Mouse (Mus musculus) c-Kit-positive CD71-negative TER-119-negative erythroid progenitor cells, embryonic 14.5 days (primary cell): ENCODE results near the gene Fam57b.
A peak's percentile ranks its signal among the peaks of the same experiment; 100 is the strongest.

Source experiments
- DNase-seq: peaks from one replicate; pipeline ENCODE4 v3.0.0-alpha.2; 2013; ENCODE audit warnings: low read depth

The Fam57b gene

DNA sequence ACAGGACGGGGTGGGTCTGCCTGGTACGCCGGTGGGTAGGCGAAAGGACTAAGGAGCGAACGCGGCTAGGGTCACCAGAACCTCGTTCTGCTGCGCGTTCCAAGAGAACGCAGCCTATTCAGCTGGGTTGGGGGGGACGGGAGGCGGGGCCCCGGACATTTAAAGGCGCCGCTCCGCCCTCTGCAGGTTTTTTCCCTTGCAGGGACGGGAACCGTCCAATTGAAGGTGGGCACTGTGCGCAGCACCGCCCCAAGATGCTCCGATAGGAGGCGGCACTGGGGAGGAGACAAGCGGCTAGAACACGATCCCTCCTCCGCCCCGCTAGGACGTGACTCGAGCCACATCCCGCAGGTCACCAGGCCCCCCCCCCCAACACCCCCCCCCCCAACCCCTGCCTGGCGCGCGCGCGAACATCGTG, 1.6 kb downstream of the Fam57b start:
- DNase-seq: peak; percentile 97

GRCm38 (mm10) chr7:126799468-126800268, 2.2 kb downstream of the Fam57b start:
- DNase-seq: peak; percentile 70

DNA sequence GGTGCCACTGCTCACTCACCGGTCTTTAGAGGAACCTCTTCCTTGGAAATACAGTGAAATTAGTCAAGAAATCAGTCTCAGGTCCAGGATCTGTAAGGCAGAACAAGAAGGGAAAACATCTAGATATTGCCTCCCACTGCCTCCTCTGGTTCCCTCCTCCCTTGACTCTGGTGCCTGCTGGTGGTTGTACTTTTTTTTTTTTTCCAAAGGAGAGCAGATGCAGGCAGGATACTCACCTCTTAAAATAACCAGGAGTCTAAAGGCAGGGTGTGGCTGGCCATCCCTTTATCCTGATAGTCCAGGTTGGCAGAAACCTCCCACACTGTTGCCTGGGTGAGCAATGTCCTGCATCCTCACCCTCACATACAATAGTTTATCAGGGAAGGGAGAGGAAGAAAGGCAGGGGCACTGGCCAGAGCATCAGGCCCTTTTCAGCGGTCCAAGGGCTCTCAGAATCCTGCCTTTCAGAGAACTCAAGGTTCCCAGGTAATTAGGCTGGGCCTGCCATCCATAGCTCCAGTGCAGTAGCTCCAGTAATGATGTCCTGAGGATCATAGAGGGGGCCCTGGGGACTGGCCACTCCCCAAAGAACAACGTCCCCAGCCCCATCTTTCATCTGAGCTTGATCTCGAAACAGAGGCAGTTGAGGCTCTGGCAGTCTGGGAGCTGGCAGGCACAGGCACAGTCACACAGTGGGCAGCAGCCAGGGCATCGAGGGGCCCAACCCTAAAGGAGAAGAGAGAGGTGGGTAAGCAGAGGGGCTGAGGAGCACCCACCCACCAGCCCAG, 3.0 kb downstream of the Fam57b start:
- no peak for DNase-seq

- no peak for DNase-seq
Observed at GRCm38 (mm10) chr7:126801057-126801422, 3.6 kb downstream of the Fam57b start.

DNA sequence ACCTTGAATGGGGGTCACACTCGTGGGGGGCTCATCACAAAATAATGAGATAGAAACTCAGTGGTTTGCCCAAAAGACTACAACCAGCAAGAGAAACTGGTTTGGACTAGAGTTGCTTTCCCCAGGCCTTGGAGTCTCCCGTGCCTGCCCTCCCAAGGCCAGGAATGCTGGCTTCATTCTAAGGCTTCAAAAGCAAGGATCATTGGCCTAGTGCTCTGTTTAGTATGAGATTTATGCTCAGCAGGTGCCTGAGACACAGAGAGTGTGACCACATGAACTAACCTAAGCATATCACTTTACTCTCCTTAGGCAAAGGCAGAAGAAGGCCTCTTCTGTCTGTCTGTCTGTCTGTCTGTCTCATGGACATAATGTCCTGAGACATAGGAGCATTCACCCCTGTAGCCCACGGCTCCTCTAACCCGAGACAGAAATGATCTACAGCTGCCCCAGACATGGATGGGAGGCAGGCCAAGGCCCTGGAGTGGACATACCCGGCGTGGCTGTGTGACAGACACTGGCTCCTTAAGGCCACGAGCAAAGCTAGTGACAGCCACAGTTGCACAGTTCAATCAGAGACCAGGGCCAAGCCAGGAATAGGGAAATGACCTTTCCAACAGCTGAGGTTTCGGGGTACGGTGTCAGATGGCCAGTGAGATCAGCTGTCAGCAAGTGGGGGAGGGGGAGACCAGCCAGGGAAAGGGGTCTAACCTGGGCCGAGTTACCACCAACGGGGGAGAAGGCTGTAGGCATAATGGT, 4.8 kb downstream of the Fam57b start:
- no peak for DNase-seq

DNA sequence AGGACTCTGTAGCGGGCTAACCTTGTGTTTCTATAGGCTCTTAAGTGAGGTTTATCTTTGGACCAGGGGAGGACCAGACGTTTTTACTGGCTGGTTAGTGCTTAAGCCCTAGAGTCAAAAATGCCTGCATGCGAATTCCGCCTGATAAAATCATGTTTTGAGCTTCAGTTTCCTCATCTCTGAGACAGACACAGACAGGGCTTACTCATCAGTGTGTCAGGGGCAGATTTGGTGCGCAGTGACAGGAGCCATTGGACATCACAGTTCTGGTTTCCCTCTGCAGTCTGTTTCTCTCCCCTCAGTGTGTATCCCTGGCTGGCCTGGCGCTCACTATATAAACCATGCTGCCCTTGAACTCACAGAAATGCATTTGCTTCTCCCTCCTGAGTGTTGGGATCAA, 5.7 kb downstream of the Fam57b start:
- no peak for DNase-seq

- no peak for DNase-seq
Observed at GRCm38 (mm10) chr7:126803751-126804150, 6.3 kb downstream of the Fam57b start.

DNA sequence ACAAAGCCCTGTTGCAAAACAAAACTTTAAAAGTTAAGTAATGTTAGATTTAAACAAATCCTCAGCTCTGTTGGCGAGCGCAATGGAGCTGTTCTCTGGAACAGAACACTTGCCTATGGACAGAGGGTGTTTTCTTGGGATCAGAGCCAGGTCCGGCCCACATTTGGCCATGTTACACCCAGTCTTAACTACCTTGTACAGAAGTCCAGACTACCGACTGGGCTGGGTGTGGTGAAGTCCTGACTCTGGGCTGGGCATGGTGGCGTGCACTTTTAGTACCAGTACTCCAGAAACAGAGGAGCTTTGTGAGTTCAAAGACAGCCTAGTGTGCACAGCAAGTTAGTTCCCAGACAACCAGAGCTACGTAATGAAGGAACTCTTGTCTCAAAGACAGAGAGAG, 9.5 kb downstream of the Fam57b start:
- no peak for DNase-seq

DNA sequence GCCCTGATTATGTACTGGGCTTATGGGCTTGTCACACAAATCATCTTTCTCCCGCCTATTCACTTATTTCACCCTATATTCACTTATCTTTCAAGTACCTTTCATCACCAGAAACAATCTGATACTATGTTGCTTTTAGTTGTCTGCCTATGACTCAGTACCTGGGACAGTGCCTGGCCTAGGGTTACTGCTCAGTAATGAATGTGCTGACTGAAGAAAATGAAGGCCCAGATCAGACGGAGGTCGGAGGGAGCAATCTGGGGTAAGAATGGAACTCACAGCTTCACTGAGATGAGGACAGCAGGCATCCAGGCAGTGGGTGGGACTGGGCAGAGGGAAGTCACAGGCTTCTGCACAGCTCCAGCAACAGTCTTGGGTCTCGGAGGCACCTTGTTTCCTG, 9.9 kb downstream of the Fam57b start:
- no peak for DNase-seq

DNA sequence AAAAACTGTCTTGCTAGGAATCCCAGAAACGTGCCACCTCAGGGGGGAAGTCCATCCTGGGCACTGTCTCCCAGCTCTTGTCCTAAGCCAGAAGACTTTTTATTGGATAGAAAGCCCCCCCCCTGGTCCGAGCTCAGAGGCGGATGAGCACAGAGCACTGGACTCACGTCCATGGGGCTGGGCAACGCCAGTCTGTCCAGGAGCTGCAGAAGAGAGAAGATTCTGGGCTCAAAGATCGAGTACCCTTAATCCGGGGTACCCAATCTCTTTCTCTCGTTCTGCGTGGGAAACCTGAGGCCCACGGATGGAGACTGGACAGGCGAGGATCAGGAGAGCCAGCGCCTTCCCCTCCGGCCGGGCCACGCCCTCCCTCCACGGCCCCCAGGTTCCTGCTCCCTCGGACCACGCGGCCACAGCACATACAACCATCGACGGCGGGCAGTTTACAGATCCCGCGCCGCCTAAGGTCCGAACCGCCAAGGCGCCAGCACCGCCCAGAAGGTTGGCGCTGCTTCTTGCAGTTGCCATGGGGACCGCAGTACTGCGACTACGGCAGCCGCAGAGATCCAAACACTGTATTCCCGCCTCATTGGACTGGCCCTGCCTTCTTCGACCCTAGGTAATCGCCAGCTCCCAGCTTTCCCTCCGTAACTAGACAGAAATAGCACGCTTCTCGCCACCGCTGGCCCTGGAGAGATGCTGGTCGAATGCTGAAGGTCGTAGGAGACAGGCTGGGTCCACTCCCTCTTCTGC, 11.4 kb downstream of the Fam57b start:
- no peak for DNase-seq

- no peak for DNase-seq
Observed at GRCm38 (mm10) chr7:126809723-126810369, 12.4 kb downstream of the Fam57b start.

- no peak for DNase-seq
Observed at GRCm38 (mm10) chr7:126815726-126816222, 18.3 kb downstream of the Fam57b start.

DNA sequence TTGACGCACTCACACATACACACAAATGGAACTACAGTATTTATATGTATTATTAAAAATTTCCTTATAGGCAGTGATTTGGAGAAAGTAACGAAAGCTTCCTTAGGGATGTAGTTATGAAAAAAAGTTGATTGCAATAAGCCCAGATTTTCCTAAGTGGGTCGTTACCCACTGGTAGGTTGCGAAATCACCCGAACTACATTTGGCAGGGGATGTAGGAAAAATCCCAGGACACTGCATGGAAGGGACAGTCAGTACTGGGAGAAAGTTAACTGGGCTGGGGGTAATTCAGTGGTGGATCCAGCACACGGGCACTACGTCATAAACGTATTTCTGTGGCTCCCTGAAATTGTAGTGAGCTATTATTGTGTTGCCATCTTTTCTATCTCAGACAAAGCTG, 19.0 kb downstream of the Fam57b start:
- DNase-seq: no peak

DNA sequence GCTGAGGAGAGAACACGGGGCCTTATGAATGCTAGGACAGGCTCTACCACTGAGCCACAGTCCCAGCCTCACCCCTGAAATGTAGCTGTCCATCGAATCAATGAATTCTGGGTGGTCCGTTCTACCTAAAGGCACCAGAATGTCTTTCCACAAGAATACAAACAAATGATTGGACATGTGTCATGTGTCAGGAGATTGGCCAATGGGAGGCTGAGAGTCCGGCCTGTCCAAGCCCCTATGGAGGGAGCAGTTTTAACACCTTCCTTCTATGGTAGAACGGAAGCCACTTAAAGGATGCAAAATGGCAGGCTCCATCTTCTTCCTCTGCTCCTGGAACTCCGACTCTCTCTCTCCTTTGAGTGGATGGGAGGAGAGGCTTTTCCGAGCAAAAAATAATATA, 20.1 kb downstream of the Fam57b start:
- DNase-seq: no peak

GRCm38 (mm10) chr7:126818818-126819217, 21.4 kb downstream of the Fam57b start:
- DNase-seq: no peak

GRCm38 (mm10) chr7:126821835-126822511, 24.5 kb downstream of the Fam57b start:
- peak; percentile 86 for DNase-seq

DNA sequence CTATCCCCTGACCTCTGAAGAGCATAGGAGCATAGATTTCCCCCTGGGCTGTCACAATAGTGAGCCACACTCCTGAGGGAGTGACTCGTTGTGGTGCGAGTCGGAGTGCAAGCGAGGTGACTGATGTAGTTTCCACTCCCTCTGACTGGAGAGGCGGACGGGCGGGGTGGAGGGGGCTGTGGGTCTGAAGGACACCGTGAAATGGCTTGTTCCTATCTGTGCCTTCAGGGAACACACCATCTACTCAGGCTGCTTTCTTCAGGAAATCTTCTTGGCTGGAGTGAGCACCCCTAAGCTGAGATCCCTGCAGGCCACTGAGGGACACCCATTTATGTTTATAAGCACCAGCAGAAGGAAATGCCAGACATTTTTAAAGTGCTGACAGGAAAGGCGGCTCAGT, 25.3 kb downstream of the Fam57b start:
- no peak for DNase-seq

GRCm38 (mm10) chr7:126823202-126823711, 25.8 kb downstream of the Fam57b start:
- no peak for DNase-seq

DNA sequence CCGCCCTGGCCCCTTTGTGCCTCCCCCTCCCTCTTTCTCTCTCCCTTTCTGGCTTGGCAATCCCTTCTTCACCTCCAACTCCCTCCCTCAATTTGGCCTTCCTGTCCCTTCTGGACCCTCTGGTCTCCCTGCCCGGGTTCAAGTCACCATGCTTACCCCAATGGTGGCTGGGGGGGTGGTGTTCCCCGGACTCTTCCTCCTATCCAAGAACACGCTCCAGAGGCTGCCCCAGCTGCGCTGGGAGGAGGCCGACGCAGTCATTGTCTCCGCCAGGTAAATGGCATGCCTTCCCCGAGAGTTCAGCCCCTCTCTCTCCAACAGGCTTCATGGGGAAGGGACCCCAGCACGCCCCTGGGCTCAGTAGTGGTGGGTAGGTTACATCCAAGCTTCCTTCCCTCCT, 26.5 kb downstream of the Fam57b start:
- DNase-seq: no peak

DNA sequence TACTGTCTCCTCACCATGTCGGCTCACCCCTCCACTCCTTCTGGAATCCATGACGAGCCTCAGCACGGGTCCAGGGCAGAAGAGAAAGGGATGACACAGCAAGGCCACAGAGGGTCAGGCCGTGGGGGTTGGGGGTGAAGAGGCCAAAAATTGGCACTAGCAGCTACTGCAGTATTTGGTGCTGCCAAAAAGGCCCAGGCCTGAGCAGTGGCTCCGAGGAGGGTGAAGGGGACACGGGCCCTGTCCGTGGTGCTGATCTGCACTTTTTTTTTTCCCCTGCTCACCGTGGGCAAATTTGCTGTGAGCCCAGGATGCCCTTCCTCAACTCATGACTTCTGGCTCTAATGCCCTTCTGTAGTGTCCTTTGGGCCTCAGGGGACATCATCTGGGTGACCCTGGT, 27.9 kb downstream of the Fam57b start:
- DNase-seq: no peak
